Mouse (Mus musculus) CD4-positive, CD25-positive, alpha-beta regulatory T cell, adult 9 weeks (primary cell): ENCODE results near the gene Ces1h. TPM values are rescaled to one million over a fixed set of nuclear protein-coding genes. Genes with fewer than 3 reads are reported as not detected.

Experiments used
- polyA plus RNA-seq: library from polyadenylated mRNA; unstranded; fragments of 100-300 nt; shearing (Covaris generic); gene quantifications from one replicate; pipeline ENCODE4 v1.2.1, GENCODE M21; 2017

Ces1h gene
- polyA plus RNA-seq, result not detected

GRCm38 (mm10) chr8:93379625-93380024 lies at the start of gene Ces1h:
Ces1h (minus strand) TSS chr8:93379725.

GRCm38 (mm10) chr8:93337207-93337606 lies 42.3 kb downstream of the Ces1h start, which contains the start of gene Ces1g:
Ces1g (minus strand) TSS chr8:93337308.

Other genes with a start within 250 kb of the Ces1h start
- not detected for gene Ces1c, start 248.4 kb downstream of the Ces1h start, polyA plus RNA-seq
- gene Ces1d, start 181.9 kb downstream of the Ces1h start, polyA plus RNA-seq, result not detected
- gene Ces1e, start 150.1 kb downstream of the Ces1h start, polyA plus RNA-seq, result not detected
- gene Ces1f, start 100.0 kb downstream of the Ces1h start, polyA plus RNA-seq, result not detected
- gene Ces1g, start 42.4 kb downstream of the Ces1h start, polyA plus RNA-seq, result not detected
- gene Ces5a, start 156.1 kb upstream of the Ces1h start, polyA plus RNA-seq, result not detected